Mouse (Mus musculus) CD8-positive naive resting alpha-beta T cell, adult 2 months (primary cell): ENCODE data around the gene Tob1.

ENCODE experiments used
- DNase-seq, 2 experiments: peaks; one replicate each; pipeline ENCODE4 v3.0.0; 2022; ENCODE audit warnings: low read depth in 2 of 2, low spot score in 2 of 2

The Tob1 gene

GRCm38 (mm10) chr11:94211124-94211603 is at the start of gene Tob1:
TSS of gene Tob1 (plus strand) at chr11:94211454.
- peak; percentile 91 to 95 for DNase-seq

GRCm38 (mm10) chr11:94161867-94162581 is 49.2 kb upstream of the Tob1 start:
- no peak for DNase-seq

- DNase-seq, result no peak
Observed at GRCm38 (mm10) chr11:94163005-94163767, 48.1 kb upstream of the Tob1 start.

DNA sequence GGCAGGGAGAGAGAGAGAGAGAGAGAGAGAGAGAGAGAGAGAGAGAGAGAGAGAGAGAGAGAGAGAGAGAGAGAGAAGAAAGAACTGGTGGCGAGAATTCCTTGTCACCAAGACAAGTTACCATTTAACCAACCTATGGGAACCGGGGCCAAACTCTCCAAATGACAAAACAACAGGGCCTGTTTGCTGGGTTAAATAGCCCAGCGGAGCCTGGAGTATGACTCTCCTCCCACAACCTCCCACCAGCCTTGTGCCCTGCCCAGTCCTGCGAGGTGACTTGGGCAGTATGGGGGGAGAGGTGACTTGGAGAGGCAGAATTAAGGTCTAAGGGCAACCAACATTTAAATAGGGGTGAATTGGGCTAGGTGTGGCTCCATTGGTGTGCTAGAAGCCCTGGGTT is 45.5 kb upstream of the Tob1 start:
- no peak for DNase-seq

GRCm38 (mm10) chr11:94168238-94168637 is 43.0 kb upstream of the Tob1 start:
- no peak for DNase-seq

DNA sequence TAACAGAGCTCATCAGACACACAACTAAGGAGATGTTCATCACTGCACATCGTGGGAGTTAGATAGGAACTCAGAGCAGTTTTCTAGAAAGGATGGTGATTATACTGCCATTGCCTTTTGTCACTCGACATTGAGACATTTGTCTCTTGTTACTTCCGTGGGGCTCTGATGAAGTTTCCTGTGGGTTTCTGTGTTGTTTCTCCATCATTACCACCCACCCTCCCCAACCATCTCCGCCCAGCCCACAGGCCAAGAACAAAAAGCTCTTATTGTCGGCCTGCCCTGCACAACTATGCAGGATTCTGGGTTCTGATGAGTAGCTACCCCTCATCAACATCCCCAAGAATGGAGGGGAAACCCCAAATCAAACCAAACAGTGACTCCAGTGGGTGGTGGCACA is 41.7 kb upstream of the Tob1 start:
- peak in 1 of 2 experiments; percentile 16 for DNase-seq

DNA sequence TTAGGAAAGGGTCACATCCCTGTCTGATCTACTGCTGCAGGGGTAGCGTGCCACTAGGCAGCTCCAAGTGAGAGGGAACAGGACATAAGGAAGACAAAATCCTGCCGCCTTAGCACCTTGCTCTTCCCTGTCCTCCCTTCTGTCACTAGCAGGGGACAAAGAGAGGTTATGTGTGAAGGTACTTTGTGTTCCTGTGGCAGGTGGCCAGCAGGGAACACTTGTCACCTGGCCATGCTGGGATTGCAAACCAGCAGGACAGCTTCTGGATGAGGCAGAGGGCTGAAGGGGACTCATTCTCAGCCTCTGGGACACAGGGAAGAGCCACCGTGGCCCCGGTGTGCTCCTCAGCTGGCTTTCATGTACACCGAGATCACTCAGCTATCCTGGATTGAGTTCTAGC is 39.6 kb upstream of the Tob1 start:
- DNase-seq, result no peak

DNA sequence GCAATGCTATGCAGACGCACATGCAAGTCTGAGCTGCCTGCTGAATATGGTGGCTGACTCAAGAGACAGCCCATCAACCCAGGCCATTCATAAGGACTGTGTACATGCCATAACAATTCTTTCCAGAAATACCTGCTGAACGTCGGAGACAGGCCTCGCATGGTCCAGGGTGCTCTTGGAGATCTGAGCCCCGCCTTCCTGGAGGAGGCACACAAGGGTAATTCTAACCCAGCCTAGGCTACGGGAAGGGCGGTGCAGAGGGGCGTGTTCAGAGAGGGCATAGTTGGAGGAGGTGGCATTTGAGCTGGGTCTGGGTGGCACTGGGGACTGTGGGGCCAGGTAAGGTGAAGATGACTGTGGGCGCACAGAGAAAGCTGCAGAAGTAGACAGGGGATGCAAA is 39.1 kb upstream of the Tob1 start:
- DNase-seq, result no peak

GRCm38 (mm10) chr11:94173726-94174146 is 37.5 kb upstream of the Tob1 start:
- no peak for DNase-seq

GRCm38 (mm10) chr11:94175288-94175687 is 36.0 kb upstream of the Tob1 start:
- DNase-seq, result no peak

DNA sequence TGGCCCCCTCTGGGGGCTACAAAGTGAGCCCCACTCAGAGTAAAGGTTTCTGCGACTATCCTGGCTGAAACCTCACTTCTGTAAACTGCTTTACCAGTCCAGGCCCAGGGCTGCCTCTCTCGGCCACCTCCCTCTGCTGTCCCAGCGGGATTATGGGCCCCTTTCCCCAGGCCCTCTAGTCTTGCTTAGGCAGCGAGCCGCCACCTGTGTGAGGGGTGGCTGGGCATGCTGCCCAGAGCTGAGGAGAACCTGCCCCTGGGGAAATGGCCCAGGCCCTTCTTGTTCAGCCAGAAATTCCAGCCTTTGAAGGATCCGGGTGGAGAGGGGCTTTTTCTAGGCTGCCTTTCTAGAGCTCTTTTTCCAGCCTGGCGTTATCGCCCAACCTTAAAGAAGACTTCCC is 35.6 kb upstream of the Tob1 start:
- no peak for DNase-seq

GRCm38 (mm10) chr11:94177841-94178585 is 33.2 kb upstream of the Tob1 start:
- DNase-seq, result no peak

DNA sequence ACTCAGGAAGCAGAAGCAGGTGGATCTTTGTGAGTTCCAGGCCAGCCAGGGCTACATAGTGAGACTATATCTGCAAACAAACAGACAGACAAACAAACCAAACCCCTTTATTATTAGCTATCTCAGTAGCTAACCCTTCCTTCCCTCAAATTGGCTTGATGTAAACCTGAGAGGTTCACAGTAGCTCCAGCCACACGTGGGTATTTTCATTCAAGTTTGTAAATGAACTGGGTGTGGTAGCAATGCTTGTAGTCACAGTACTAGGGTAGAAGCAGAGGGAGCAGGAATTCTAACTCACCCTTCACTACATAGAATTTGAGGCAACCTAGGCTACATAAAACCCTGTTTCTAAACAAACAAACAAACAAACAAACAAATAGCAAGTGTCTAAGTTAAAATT is 31.5 kb upstream of the Tob1 start:
- no peak for DNase-seq

DNA sequence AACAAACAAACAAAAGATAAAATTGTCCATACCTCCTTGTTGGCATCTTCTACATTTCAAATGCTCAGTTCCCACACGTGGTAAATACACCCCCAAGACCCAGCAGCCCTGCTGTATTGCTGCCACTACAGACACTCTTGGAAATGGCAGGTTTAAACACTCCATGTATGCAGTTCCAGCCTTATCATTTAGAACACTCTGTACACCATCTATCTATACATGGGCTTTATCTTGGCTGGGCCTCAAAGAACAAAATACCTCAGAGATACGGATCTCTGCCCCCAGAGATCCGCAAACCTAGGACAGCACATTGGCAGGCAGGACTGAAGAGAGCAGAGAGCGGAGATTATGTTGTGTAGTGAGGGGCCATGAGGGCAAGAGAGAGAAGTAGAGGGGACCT is 31.1 kb upstream of the Tob1 start:
- DNase-seq, result no peak

GRCm38 (mm10) chr11:94181694-94182093 is 29.6 kb upstream of the Tob1 start:
- no peak for DNase-seq

DNA sequence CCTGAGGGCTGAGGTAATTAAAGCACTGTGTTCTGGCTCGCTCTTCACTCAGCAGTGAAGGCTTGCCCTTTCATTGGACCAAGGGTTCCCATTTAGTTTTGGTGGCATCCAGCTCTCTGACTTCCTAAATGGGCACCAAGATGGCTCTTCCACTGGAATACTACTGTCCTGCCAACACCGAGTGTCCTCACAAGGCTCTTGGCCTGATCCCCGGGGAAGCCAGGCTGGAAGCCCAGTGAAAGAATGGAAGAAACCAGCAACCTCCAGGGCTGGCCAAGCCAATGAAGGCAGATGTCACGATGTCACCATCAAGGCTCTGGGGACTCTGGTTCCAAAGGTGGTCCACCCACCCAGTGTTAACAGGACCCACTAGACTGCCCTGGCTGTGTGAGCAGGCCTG is 28.5 kb upstream of the Tob1 start:
- no peak for DNase-seq

DNA sequence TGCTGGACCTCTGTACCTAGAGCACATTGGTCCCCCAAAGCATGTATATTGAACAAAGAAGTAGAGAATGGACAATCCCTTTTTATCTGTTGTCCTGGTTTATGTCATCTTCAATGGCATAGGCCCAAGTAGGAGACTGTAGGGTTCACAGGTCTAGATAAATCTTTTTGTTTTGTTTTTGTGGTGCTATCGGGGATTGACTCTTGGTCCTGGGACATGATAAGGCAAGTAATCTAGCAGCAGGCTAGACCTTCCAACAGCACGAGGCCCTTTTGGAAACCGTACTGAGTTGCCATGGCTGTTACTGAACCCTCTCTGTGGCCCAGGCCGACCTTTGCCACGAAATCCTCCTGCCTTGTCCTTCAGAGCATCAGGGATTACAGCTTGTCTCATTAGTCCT is 28.1 kb upstream of the Tob1 start:
- no peak for DNase-seq

DNA sequence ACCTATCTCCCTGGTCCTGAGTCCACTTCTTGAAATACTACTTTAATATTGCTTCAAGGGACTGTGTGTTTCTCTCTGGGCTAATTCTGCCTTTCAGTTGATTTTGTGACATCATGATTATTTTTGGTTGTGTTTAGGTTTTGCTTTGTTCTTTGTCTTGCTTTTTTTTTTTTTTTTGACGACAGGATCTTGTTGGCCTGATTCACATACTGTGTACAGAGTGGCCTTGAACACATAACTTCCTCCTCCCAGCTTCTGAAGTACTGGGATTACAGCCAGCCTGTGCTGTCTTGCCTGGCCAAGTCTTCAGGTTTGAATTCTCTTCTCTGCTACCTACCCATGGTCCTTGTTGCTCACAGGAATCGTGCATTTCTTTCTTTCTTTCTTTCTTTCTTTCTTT is 27.6 kb upstream of the Tob1 start:
- DNase-seq, result no peak

- no peak for DNase-seq
Observed at GRCm38 (mm10) chr11:94189579-94189978, 21.7 kb upstream of the Tob1 start.

DNA sequence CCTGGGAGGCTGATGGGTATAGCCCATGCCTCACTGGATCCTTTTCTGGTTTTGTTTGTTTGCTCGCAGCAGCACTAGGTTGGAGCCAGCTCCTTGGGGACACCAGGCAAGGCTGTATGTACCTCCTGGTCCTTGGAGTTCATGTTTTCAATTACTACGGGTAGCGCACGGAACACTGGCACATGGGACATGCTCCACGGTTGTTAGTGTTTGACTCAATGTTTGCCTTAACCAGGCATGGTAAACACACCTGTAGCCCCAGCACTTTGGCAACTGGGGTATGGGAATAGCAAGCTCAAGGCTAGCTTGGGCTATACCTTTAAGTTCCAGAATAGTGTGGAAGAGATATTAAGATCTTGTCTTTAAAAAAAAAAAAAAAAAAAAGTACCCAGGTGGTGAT is 20.6 kb upstream of the Tob1 start:
- no peak for DNase-seq

- no peak for DNase-seq
Observed at GRCm38 (mm10) chr11:94193109-94193508, 18.1 kb upstream of the Tob1 start.

DNA sequence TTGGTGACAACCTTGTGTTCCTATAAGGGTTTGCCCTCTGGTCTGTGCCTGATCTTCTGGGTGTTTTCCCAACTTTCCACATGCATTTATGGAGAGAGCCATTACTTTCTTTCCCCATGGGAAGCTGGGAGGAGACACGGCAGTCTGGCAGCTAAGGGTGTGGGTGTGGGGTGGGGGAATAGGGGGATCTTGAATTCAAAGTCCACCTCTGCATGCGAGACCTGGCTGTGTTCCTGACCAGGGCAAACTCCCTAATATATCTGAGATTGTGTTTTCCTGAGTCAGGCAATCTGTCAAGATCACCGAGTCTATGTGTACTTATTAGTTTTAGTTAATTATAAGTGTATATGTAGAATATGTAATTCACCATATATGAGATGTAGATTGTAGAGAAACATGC is 14.9 kb upstream of the Tob1 start:
- no peak for DNase-seq
